Mouse (Mus musculus): ENCODE measurements around the gene Ramac.

Ramac gene

DNA sequence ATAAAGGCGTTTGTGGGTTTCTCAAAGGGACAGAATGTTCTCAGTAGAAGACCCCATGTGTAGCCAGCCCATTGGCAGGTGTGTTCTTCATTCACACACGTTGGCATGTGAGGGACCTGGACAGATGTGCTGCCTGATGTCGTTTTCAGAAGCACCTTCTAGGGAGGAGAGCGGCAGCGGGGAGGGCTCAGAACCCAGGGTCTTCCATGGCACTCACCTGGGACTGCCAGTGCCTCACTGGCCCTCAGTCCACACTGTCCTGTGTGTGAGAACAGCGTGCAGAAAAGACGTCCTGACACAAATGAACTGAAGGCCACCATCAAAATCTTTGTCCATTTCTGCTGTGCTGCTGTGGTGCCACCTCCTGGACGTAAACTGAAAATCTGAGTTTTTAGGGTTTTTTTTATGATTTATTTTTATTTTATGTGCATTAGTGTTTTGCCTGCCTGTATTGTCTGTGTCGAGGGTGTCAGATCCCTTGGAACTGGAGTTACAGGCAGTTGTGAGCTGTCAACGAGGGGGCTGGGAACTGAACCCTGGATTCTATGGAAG, 15.0 kb downstream of the Ramac start:
- DNase-seq (ENCODE audit: low read depth, low spot score): no peak

DNA sequence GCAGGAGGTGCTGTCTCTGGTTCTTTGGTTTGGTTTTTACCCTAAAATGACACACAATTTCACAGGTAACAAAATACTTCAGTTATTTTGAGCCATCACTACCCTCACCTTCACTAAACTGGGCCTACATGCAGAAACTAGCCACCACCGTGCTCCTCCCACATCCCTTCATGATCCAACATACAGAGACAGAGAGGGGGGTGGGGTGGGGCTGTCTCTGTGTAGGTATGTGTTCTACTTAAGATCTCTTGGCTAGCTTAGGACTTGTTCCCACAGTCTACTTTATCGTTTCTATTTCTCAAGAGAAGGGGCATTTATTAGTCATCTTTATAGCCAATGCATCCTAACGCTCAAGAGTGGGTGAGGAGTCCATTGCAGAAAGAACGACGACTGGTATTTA, 25.8 kb downstream of the Ramac start:
- no peak for DNase-seq (ENCODE audit: low read depth, low spot score)

DNA sequence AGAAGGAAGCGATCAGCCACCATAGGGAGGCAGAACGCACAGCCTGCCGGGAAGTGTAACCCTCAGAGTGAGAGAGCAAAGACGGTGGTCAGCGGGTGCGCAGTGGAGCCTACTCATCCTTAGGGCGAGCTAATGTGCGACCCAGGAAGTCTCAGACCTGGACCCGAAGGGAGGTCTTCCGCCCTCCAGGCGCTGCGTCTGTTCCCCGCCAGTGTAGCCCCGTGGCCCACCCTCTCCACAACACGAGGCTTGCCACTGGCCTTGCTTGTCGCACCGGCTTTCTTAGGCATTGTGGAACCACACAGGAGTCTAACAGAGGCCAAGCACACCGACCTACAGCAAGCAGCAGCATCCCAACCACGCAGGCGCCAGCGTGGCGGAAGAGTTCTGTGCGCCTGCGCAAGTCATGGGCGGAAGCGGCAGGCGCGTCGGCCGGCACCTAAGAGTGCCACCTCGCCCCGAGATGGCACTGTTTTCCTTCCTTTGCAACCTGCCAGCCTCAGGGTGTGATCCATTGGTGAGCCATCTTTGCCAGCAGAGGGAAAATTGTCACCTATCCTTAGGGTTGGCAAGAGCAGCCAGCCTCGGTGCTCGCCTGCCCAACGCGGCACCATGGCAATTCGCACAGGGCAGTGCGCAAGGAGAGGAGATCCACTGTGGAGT, 26.5 kb downstream of the Ramac start, which contains the start of gene 3110040N11Rik:
3110040N11Rik (minus strand) TSS at position 384 of the 663 bp plus-strand sequence.
- peak; percentile 90 for DNase-seq (ENCODE audit: low read depth, low spot score)

GRCm38 (mm10) chr7:81806067-81806466, 43.3 kb downstream of the Ramac start:
- no peak for DNase-seq (ENCODE audit: low read depth, low spot score)

All from brain, embryonic 18.5 days (tissue).